Mouse (Mus musculus) liver, embryonic 16.5 days (tissue): ENCODE data around the gene Megf8. TPM values are rescaled to one million over a fixed set of nuclear protein-coding genes. Genes with fewer than 3 reads are reported as not detected.

ENCODE experiments used
- ATAC-seq: fragments of 200-750 bp; cut with Nextera tagmentation; 2 replicates; pipeline ENCODE4 v1.8.0; 2017; ENCODE audit warnings: low read depth, mild to moderate bottlenecking, moderate number of reproducible peaks, moderate library complexity
- H3K27ac ChIP-seq: fragments of 300-500 bp; sonication (generic); 2 replicates; pipeline ENCODE4 v1.5.1; 2014; ENCODE audit warnings: mild to moderate bottlenecking, low read length
- H3K27me3 ChIP-seq: fragments of 300-500 bp; sonication (generic); 2 replicates; pipeline ENCODE4 v1.6.1; 2014; ENCODE audit warnings: low read depth, low read length, mixed read lengths; ENCODE audit not compliant: control insufficient read depth, insufficient read depth
- H3K36me3 ChIP-seq: fragments of 300-500 bp; sonication (generic); 2 replicates; pipeline ENCODE4 v1.6.1; 2014; ENCODE audit warnings: mild to moderate bottlenecking; ENCODE audit not compliant: control insufficient read depth, insufficient read depth
- H3K4me1 ChIP-seq: fragments of 300-500 bp; sonication (generic); 2 replicates; pipeline ENCODE4 v1.6.1; 2014; ENCODE audit warnings: low read depth, low read length, mixed read lengths; ENCODE audit not compliant: control insufficient read depth
- H3K4me2 ChIP-seq: fragments of 300-500 bp; sonication (generic); 2 replicates; pipeline ENCODE4 v1.6.1; 2014; ENCODE audit warnings: low read depth, low read length, mixed read lengths
- H3K4me3 ChIP-seq: fragments of 300-500 bp; sonication (generic); 2 replicates; pipeline ENCODE4 v1.5.1; 2014; ENCODE audit warnings: low read depth, mild to moderate bottlenecking, low read length
- H3K9ac ChIP-seq: fragments of 300-500 bp; sonication (generic); 2 replicates; pipeline ENCODE4 v1.6.1; 2014; ENCODE audit warnings: low read depth, low read length
- H3K9me3 ChIP-seq: fragments of 300-500 bp; sonication (generic); replicated peaks from 2 replicates; pipeline ENCODE4 v1.6.1; 2016; ENCODE audit warnings: low read length; ENCODE audit not compliant: control insufficient read depth
- WGBS: fragments of 180-500 bp; shearing (Covaris S2); extraction: QIAGEN DNeasy Blood & Tissue Kit; methylation state at CpG from one replicate; pipeline ENCODE4 v1.1.7; 2014; ENCODE audit not compliant: insufficient replicate concordance; 5-methylcytosine and 5-hydroxymethylcytosine counted together
- polyA plus RNA-seq: library from polyadenylated mRNA; unstranded; fragments of >200 nt; fragmentation: Nextera tagmentation; extraction: Ambion mirVana; gene quantifications from 2 replicates; pipeline ENCODE4 v1.2.1, GENCODE M21; 2015

Gene Megf8
- polyA plus RNA-seq, 1 experiment from 2014 or later = 0.90 TPM

GRCm38 (mm10) chr7:25284171-25284570, 32.8 kb upstream of the Megf8 start:
- no peaks in the 10 kb centered on the region for H3K9me3 ChIP-seq
- no peak overlapping the region; the same call in 1 of the 2 replicates for H3K4me3 ChIP-seq
- H3K27me3 ChIP-seq = no peaks in the 10 kb centered on the region
- 52% methylated on average over 2 of the region's 2 CpGs for WGBS
- peaks cover 43% of the 10 kb centered on the region for H3K4me1 ChIP-seq
- no peak for ATAC-seq
- peak overlapping the region; percentile 85 for H3K9ac ChIP-seq
- H3K4me2 ChIP-seq = peak overlapping the region; percentile 98; the same call in 1 of the 2 replicates
- peaks cover 42% of the 10 kb centered on the region for H3K36me3 ChIP-seq
- peak overlapping the region; percentile 66; the same call in 1 of the 2 replicates for H3K27ac ChIP-seq

GRCm38 (mm10) chr7:25284766-25285165, 32.2 kb upstream of the Megf8 start:
- H3K27ac ChIP-seq = no peak overlapping the region
- H3K27me3 ChIP-seq = no peaks in the 10 kb centered on the region
- no peak overlapping the region for H3K4me3 ChIP-seq
- no peak overlapping the region for H3K4me2 ChIP-seq
- H3K36me3 ChIP-seq = peaks cover 48% of the 10 kb centered on the region
- H3K4me1 ChIP-seq = peaks cover 37% of the 10 kb centered on the region
- ATAC-seq = no peak
- no peak overlapping the region for H3K9ac ChIP-seq
- WGBS = 71% methylated on average over 5 of the region's 5 CpGs
- H3K9me3 ChIP-seq = no peaks in the 10 kb centered on the region

- Histone ChIP-seq H3K4me2 (no peak overlapping the region), H3K4me1 (peaks cover 28% of the 10 kb centered on the region), H3K9me3 (no peaks in the 10 kb centered on the region), H3K4me3 (no peak overlapping the region), H3K27ac (no peak overlapping the region), H3K36me3 (peaks cover 56% of the 10 kb centered on the region), H3K27me3 (no peaks in the 10 kb centered on the region), H3K9ac (no peak overlapping the region)
- WGBS = 89% methylated on average over 20 of the region's 20 CpGs
- ATAC-seq = no peak
Measured at GRCm38 (mm10) chr7:25285511-25286238, 31.3 kb upstream of the Megf8 start.

GRCm38 (mm10) chr7:25286989-25287388, 30.0 kb upstream of the Megf8 start:
- Histone ChIP-seq H3K4me2 (no peak overlapping the region), H3K27me3 (no peaks in the 10 kb centered on the region), H3K27ac (no peak overlapping the region), H3K4me1 (peaks cover 17% of the 10 kb centered on the region), H3K9ac (no peak overlapping the region), H3K4me3 (no peak overlapping the region), H3K9me3 (no peaks in the 10 kb centered on the region), H3K36me3 (peaks cover 68% of the 10 kb centered on the region)
- no peak for ATAC-seq
- 81% methylated on average over 8 of the region's 8 CpGs for WGBS

GRCm38 (mm10) chr7:25288011-25288410, 29.0 kb upstream of the Megf8 start:
- H3K4me2 ChIP-seq = no peak overlapping the region
- H3K4me3 ChIP-seq = no peak overlapping the region
- no peaks in the 10 kb centered on the region for H3K9me3 ChIP-seq
- H3K9ac ChIP-seq = no peak overlapping the region
- no peak for ATAC-seq
- no peak overlapping the region for H3K27ac ChIP-seq
- 92% methylated on average over 12 of the region's 12 CpGs for WGBS
- H3K4me1 ChIP-seq = peaks cover 14% of the 10 kb centered on the region
- peaks cover 79% of the 10 kb centered on the region for H3K36me3 ChIP-seq
- no peaks in the 10 kb centered on the region for H3K27me3 ChIP-seq

GRCm38 (mm10) chr7:25288721-25289120, 28.2 kb upstream of the Megf8 start:
- H3K36me3 ChIP-seq = peaks cover 83% of the 10 kb centered on the region
- no peak overlapping the region for H3K9ac ChIP-seq
- no peak overlapping the region for H3K27ac ChIP-seq
- no peak overlapping the region for H3K4me2 ChIP-seq
- no peak overlapping the region for H3K4me3 ChIP-seq
- no peaks in the 10 kb centered on the region for H3K9me3 ChIP-seq
- WGBS = 72% methylated on average over 3 of the region's 3 CpGs
- H3K27me3 ChIP-seq = no peaks in the 10 kb centered on the region
- ATAC-seq = no peak
- peaks cover 7% of the 10 kb centered on the region for H3K4me1 ChIP-seq

- H3K4me3 ChIP-seq = no peak overlapping the region
- no peak overlapping the region for H3K27ac ChIP-seq
- no peaks in the 10 kb centered on the region for H3K9me3 ChIP-seq
- no peaks in the 10 kb centered on the region for H3K4me1 ChIP-seq
- H3K9ac ChIP-seq = no peak overlapping the region
- no peaks in the 10 kb centered on the region for H3K27me3 ChIP-seq
- 88% methylated on average over 3 of the region's 3 CpGs for WGBS
- H3K4me2 ChIP-seq = no peak overlapping the region
- ATAC-seq = no peak
- H3K36me3 ChIP-seq = peaks cover 87% of the 10 kb centered on the region
Measured at GRCm38 (mm10) chr7:25289925-25290324, 27.0 kb upstream of the Megf8 start.

GRCm38 (mm10) chr7:25290463-25290862, 26.5 kb upstream of the Megf8 start:
- Histone ChIP-seq H3K27ac (no peak overlapping the region), H3K27me3 (no peaks in the 10 kb centered on the region), H3K9ac (no peak overlapping the region), H3K4me2 (no peak overlapping the region), H3K4me1 (no peaks in the 10 kb centered on the region), H3K4me3 (no peak overlapping the region), H3K36me3 (peaks cover 83% of the 10 kb centered on the region), H3K9me3 (no peaks in the 10 kb centered on the region)
- ATAC-seq = no peak
- WGBS = 88% methylated on average over 1 of the region's 1 CpGs

- ATAC-seq = no peak
Measured at GRCm38 (mm10) chr7:25290911-25291310, 26.1 kb upstream of the Megf8 start.

More at GRCm38 (mm10) chr7:25290911-25291310, 26.1 kb upstream of the Megf8 start:
- no peaks in the 10 kb centered on the region for H3K27me3 ChIP-seq
- H3K4me2 ChIP-seq = no peak overlapping the region
- 66% methylated on average over 2 of the region's 2 CpGs for WGBS
- no peaks in the 10 kb centered on the region for H3K4me1 ChIP-seq
- no peak overlapping the region for H3K4me3 ChIP-seq
- no peak overlapping the region for H3K9ac ChIP-seq
- peaks cover 78% of the 10 kb centered on the region for H3K36me3 ChIP-seq
- no peak overlapping the region for H3K27ac ChIP-seq
- H3K9me3 ChIP-seq = no peaks in the 10 kb centered on the region
